Mouse (Mus musculus): ENCODE measurements around the gene Il27ra.

GRCm38 (mm10) chr8:84044103-84044502 is 1.7 kb upstream of the Il27ra start:
- no peak for TF ChIP-seq POLR2A (IDR thresholded peaks at IDR 0.05; ENCODE audit: insufficient read depth, low read depth, low read length)
- TF ChIP-seq CTCF (IDR thresholded peaks at IDR 0.05): no peak
- no peak for TF ChIP-seq EP300 (IDR thresholded peaks at IDR 0.05; ENCODE audit: insufficient read depth, low read depth, low read length)

All from heart, adult 2 months (tissue).